Mouse (Mus musculus) testis, adult 2 months (tissue): ENCODE data around the gene Noct.

Experiments used
- CTCF ChIP-seq: fragments of 200-500 bp; IDR thresholded peaks from 2 replicates; pipeline ENCODE4 v1.5.1; 2012; ENCODE audit warnings: low read depth, mild to moderate bottlenecking, inconsistent platforms, low read length, moderate library complexity; ENCODE audit not compliant: control insufficient read depth, insufficient read depth, insufficient replicate concordance
- POLR2A ChIP-seq: fragments of 200-500 bp; IDR thresholded peaks from 2 replicates; pipeline ENCODE4 v1.6.1; 2012; ENCODE audit warnings: low read depth, mild to moderate bottlenecking, inconsistent platforms, low read length, moderate library complexity; ENCODE audit not compliant: control insufficient read depth

DNA sequence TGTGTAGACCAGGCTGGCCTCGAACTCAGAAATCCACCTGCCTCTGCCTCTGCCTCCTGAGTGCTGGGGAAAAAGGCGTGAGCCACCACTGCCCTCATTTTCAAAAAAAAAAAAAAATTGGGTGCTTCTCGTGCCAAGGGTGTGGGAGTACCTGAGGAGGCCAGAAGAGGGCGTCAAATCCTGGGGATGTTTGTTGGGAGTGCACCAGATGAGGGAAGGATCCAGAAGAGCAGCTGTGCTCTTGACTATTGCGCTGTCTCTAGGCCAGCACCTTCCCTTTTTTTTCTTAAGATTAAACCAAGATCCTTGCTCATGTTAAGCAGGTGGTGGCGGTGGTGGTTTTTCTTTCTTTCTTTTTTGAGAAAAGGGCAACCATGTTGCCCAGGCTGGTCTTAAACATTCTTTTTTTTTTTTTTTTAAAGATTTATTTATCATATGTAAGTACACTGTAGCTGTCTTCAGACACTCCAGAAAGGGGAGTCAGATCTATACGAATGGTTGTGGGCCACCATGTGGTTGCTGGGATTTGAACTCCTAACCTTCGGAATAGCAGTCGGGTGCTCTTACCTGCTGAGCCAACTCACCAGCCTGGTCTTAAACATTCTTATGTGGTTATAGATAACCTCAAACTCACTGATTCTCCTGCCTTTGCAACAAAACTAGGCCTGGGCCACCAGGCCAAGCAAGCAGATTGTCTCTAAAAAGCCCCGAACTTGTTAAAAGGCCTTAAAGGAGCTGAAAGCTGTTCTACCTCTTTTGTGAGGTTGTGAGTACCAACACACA is 4.0 kb downstream of the Noct start:
- peak; percentile 41; the same call in 1 of the 2 replicates for TF ChIP-seq CTCF
- TF ChIP-seq POLR2A: no peak
